Mouse (Mus musculus): ENCODE data around the gene Txnrd2.

Txnrd2 gene

DNA sequence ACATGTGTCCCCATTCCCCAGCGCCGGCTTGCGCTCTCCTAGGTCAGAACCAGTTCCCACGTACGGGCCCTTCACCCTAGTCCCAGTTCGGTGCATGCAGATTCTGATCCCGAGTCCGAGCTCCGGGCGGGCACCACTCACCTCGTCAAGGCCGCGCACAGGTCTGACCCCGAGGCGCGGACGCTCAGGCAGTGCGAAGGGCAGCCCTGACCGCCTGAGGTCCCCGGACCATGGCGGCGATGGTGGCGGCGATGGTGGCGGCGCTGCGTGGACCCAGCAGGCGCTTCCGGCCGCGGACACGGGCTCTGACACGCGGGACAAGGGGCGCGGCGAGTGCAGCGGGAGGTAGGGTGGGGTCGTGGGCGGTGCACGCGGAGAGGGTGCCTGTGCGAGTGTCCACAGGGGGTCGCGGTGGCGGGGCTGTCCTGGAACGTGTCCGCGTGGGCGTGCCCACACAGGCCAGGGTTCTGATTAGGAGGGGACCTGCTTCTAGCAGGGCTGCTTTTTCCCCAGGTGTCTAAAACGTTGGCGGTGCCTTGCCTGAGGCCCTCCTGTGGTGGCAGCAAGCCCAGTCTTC lies at the start of gene Txnrd2:
TSS of gene Txnrd2 (plus strand) at position 170 of the 577 bp plus-strand sequence.
- DNase-seq: peak; percentile 79

DNA sequence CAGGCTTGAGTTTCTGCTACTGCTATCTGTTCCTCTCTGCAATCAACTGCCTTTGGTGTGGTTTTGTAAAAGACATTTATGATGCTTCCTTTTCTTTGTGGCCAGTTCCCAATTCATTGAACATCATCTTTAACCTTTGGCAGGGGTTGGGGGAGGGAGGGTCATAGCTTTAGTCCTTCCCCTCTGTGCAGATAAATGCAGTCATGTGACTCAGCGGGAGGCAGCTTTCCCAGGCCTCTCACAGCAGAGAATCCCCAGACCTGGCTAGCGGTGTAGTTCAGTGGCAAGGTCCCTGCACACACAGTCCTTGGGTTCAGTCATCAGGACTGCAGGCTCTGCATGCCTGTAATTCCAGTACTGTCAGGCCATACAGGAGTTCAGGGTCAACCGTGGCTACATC lies 49.0 kb upstream of the Txnrd2 start:
- no peak for DNase-seq

DNA sequence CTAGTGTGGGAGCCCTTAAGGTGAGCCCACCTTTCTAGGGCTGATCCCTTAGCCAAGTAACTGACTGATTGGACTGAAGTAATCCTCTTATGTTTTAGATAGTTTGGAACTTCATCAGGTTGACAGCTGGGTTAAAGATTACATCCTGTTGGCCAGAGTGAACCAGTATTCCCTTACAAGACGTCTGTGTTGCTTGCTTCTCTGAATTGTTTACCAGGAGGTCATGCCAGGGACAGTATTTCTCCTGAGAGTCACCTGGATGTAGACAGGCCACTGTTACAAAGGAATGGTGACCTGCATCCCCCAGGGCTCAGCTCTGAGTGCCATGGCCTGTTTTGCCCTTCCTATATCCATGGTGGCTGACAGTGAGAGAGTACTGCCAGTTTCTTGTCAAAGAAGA lies 47.7 kb upstream of the Txnrd2 start:
- no peak for DNase-seq

DNA sequence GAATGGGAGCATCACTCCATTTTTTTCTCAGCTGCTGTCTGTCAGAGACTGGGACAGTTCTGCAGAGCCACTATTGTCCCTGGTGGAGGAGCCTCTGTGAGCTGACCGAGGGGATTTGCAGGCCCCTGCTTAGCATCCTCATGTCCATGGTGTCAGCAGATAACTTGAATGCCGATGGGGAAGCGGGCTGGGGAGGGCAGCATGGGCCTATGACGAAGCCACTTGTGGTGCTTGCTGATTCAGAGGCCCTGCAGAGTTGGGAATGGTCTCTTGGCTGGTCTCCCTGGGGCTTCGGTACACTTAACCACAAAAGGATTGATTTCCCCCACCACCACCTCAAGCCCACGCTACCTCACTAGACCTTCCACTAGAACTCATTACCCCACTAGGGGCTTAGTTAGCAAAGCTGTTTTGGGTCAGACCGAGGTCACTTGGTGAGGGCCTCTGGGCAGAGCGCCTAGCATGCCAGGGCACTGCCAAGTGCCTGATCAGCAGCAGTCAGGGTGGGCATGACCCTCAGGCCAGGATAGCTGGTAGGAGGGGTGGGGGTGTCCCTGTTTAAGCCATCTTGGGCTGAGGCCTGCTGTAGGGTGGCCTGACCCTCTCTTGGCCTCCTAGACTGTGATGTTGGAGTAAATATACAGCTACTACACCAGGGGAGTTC lies 46.7 kb upstream of the Txnrd2 start:
- DNase-seq: no peak

DNA sequence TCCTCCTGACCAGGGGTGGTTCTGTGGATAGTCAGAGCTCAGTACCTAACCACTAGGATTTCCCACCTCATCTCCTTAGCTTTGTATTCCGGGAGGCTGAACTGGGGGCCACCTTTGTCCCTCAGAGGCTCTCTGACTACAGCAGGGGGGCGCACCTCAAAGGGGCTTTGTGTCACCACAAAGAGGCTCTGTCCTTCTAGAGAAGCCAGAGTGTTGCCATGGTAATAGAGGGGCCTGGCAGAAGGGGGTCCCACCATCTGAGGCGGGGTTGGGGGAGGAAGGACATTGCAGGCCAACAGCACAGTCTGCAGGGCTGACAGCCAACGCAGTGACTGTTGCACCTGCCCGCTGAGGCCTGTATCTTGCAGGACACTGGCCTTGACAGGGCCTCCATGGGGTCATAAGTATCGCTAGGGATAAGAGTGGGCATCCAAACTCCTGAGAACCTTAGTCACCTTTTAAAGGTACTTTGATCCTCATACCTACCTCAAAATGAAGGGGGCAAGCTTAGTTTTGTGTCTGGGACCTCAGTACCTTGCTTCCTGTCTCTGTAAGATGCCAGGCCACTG lies 45.6 kb upstream of the Txnrd2 start:
- no peak for DNase-seq

DNA sequence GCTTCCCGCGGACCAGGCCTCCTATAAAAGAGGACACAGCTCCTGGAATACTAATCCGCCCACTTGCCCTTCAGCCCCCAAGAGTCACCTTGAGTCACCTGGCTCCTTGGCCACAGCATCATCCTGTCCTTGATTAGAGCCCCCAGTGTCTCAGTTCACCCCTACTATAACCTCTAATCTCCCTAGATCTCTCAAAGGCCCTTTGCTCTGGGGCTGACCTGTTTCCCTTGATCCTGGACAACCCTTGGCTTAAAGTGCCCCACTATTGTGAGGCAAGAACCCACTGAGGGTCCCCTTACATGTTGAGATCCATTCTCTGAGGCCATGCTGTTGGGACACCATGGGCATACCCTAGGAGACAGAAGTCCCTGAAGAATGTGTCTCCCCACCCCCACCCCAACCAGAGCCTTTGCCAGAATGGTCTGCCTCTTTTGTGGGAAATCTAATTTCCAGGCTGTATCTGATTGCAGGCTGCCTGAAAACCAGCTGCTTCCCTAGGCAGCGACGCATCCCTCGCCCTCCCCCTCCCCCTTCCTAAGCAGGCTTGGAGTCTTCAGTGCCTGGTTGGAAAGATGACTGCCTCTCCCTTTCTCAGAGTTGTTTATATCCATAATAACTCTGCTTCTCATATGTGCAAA lies 44.4 kb upstream of the Txnrd2 start:
- peak; percentile 55 for DNase-seq

DNA sequence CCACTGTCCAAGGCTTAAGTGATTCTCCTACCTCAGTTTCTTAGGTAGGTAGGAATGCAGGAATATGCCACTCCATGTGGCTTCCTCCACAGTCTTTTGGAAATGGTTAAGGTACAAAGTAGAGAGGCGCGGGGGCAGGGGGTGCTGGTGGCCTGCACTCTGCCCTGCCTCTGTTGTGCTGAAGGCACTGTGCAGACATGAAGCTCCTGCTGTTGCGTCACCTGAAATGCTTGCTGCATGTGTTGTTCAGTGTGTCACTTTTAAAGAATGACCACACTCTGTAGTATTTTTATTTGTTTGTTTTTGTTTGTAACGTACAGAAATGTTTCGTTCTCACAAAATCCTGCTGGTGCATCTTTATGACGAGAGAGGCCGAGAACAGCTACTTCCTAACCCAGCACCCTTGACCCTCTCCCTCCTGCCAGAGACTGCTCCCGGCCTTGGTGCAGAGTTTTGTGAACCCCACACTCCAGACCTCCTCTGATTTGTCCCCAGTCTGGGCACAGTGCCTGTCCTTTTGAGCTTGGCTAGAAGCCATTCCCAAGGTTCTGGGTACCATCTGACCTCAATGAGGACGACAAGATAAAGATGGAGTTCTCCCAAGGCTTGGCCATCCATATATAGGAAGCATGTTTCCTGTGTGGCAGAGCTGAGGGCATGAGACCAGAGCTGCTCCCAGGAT lies 43.0 kb upstream of the Txnrd2 start:
- no peak for DNase-seq

DNA sequence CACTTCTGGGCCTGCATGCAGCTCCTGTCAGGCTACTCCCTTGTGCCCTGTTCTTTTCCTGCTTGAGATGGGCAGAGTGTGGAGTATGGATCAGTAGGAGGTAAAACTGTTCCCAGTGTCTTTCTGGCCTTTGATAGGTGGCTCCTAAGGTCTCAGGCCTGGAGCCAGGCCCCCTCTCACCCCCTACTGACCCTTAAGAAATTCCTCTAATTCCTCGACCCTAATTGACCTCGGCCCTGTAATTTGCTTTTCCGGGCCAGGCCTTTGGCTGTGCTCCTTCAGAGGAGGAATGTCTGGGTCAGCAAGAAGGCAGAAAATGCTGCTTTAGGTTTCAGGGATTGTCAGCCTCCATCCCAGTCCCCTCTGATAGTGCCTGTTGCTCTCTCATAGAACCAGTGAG lies 42.4 kb upstream of the Txnrd2 start:
- no peak for DNase-seq

DNA sequence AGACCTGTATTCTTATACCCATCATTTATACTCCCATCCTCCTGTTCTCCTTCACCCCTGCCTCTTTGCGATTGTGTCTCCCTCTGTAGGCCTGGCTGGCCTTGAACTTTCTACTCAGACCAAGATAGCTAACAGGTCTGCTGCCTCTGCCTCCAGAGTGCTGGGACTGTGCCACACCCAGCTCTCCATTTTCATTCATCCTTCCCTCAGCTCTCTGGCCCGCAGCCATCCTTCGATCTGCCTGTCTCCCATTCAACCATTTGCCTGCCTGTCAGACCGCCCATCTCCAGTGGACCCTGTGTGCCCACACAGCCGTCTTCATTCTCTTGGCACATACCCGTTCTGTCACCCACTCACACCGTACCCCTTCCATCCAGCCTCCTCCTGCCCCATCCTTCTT lies 42.0 kb upstream of the Txnrd2 start:
- no peak for DNase-seq

DNA sequence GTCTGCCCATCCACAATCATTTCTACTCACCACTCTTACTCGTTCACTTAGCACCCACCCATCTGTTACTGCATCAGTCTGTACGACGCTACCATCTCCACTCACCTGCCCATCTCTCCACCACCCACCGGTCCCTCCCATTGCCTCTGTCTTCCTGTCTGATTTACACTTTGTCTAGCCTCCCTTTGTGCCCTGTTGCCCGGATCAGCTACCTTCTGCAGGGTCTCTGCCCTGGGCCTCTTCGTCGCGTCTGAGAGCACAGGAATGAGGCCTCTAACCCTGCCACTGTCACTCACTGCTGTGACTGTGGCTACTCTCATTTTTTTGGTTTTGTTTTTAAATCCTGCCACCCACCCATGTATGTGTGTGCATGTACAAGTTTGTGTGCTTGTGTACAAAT lies 41.5 kb upstream of the Txnrd2 start:
- no peak for DNase-seq

DNA sequence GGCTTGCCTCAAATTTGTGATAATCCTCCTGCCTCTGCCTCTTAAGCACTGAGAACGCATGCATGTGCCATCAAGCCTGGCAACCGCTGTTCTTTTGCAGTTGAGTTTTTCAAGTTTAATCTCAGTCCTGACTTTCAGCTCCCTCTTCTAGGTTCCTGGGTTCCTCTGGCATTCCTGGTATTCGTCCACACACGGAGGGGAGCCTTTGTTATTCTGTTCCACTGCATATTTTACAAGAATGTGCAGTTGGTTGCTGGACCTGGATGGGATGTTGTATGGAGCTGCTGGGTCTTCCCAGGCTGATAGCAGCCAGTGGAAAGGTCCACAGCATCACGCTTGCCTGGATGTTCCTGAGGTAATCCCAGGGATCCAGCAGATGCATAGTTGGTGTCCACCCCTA lies 40.8 kb upstream of the Txnrd2 start:
- DNase-seq: no peak

DNA sequence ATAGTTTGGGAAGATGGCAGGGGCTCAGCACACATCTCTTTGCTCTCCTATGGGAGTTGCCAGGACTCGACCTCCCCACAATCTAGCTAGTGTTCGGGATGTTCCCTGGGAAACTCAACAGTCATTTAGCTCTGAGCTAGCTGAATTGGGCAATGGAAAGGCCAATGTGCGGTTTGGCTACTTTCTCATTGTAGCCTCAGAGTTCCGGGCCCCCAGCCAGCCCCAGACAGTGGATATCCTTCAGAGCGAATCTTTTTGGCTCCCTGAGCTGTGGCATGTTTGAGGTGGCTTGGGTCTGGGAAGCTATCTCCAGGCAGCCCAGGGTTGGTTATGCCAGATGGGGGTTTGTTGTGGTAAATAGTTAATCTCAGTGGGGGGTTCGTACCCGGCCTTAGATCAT lies 39.7 kb upstream of the Txnrd2 start:
- DNase-seq: peak; percentile 24

DNA sequence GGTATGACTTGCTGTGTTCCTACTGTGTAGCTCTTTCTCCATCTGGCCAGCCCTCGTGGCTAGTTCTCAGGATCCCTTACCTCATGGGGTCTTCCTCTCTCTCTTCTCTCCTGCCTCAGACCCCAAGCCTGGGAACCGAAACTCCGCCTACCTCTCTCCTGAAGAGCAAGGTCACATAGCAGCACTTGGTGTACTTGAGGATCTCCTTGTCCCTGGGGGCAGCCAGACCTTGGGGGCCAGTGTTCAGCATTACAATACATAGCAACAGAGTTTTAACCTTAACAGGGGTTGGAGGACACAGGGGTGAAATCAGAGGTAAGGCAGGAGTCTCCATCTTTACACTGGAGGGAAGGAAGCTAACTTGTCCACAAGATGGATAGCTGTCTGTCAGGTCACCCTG lies 39.2 kb upstream of the Txnrd2 start:
- no peak for DNase-seq

DNA sequence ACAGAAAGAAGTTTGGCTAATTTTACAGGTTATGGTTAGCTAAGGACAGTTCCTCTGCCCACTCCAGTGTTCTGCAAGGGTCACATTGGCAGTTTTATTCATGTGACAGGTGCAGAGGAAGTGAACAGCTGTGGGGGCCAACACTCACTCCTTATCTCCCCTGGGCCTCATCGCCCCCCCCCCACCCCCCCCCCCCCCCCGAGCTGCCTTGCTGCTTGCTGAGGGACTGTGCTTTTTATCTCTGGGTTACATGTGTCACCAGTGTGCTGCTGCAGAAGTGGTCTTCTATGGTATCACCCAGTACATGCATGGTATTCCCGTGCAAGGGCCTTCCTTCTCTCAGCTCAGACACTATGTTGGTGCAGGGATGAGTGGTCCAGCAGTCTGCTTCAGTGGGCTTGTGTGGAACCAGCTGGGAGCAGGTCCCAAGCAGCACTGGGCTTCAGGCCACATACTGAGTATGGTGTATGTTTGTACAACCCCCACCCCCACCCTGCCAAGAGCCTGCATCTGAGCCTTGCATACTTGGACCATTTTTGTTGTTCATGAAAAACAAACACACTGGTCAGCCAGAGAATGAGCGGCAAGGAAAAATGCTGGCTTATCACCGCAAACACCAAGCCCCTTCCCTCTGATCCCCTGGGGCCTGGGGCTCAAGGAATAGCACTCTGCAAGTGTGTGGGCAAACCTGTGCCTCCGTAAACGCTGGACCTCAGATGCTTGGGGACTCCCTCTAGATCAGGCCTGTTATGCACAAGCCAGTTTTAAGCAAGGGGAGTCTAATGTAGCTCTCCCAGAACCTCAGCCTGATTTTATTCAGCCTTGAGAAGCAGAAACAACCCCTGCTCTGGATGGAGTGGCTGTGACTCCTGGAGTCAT lies 38.2 kb upstream of the Txnrd2 start:
- peak; percentile 10 for DNase-seq

DNA sequence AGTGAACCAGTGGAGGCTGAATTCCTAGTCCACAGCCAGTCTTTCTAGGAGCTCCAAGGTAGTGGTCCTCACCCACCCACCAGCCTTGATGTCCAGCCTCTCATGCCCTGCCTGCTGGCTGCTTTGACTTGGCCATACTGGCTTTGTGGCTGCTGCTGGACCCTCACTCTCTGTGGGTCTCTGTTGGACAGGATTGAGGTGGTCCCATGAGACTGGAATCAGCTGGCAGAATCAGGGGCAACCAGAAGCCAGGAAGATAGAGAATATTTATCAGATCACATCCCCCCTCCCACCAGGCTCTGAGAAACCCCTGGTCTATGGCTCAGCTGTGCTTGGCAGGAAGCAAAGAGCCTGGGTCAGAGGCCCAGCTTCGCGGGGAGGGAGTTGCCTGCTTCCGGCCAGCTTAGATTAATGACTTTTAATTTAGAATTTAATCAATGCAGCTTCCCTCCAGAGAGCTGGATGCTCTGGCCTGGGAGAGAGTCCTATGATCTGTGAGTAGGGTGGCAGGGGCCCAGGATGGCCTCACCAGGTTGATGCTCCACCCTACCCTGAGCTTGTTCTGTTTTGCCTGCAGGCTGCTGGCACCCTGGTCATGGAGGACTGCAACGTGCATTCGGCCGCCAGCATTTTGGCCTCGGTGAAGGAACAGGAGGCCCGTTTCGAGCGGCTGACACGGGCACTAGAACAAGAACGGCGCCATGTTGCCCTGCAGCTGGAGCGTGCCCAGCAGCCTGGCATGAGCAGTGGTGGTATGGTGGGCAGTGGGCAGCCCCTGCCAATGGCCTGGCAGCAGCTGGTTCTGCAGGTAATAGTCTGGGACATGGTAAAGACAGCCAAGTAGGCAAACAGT lies 37.4 kb upstream of the Txnrd2 start:
- DNase-seq: peak; percentile 9

DNA sequence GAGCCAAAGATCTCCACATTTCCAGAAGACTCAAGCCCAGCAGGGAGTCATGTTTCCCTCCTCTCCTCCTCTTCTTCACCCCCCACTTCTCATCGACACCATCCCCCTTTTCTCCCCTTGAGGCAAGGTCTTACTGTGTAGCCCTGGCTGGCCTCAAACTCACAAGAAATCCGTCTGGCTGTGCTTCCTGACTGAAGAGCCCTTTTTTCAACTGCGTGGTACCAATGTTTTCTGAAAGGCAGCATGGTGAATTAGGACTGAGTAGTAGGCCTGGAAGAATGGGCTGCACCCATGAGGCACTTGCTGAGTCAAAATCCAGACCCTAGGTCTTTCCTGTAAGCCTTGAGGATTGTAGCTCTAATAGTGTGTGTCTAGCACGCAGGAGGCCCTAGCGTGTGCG lies 35.8 kb upstream of the Txnrd2 start:
- DNase-seq: no peak

DNA sequence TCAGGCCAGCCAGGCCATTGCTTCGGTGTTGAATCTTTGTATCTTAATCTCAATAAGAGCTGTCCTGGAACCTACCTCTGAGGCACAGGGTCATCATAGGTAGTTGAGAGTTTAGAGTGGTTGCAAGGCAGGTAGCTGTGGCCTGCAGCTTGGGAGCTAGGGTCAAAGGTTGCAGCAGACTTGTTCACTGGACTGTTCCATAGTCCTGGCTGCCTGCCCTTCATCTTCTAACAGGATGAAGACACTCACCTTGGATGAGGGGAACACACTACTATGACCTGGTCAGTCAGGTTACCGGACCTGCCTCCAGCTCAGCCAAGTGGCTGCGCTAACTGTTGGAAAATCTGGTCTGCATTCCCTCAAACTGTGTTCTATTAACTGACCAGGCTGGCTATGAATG lies 35.1 kb upstream of the Txnrd2 start:
- no peak for DNase-seq

DNA sequence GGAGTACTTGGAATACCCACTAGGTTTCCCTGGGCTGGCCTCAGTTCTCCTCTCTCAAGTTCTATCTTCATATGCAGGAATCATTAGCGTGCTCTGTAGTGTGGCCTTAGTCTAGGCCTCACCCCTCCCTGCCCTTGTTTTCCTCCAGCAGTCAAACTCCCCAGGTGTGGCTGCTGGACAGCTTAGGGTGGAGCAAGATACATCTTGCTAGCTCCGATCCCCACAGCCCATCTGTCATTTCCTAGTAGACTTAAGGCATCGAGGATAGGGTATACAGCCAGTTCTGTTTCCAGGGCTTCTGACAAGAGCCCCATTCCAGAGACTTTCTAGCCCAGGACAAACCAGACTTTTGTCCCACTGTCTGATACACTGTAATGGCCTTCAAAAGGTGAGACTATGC lies 34.5 kb upstream of the Txnrd2 start:
- no peak for DNase-seq

DNA sequence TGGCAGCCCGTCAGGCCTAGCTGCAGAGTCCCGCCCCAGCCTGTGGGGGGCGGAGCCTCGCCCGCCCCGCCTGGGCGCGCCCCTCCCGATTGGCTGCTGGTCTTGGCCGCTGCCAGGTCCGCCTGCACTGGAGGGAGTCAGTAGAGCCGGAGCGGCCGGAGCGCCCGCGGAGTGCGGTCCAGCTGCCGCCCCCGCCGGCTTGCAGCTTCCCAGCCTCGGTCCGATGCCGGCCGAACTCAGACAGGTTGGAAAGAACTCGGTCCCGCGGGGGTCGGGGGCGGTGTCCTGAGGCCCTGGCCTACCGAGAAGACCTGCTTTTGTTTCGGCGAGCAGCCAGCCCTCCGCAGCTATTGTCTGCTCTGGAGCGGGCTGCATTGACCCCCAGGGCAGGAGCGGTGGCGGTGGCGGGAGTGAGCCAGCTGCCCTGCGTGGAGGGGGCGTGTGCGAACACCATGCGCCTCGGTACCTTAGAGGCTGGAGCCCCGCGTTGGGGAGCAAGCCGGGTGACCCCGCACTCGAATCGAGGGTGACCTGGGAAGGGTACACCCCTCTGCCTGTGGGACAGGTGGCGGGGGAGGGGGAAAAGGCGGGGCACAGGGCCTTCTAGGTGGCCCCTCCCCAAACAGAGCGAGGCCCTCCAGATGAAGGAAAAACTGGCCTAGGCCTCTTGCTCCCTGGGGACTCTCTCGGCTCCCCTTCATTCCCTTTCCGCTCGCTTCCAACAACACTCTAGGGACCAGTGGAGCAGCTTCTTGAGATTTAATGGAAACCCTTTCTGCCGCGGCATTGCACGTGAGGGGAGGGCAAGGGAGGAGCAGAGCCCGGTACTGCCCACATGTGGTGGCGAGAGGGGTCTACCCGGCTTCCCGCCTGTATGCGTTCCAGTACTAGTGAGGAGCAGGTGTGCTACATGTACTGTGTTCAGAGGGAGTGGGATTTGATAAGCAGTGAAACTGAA lies 33.4 kb upstream of the Txnrd2 start:
- peak; percentile 66 for DNase-seq

DNA sequence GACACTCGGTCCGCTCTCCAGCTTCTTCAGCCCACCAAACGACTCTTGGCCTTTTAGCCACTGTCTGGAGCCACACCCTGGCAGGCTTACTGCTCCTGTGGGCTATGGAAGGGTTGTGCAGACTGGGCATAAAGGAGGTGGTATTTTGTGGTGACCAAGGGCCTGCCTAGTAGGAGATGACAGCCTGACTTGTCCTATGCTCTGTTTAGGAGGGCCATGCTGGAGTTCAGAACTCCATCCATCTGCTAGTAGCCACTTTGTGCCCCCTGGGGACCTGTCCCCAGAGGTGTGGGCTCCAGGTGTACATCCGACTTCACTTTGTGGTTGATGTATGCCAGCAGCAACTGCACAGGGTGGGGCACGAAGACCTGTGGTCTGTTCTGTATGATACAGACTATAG lies 32.6 kb upstream of the Txnrd2 start:
- no peak for DNase-seq

DNA sequence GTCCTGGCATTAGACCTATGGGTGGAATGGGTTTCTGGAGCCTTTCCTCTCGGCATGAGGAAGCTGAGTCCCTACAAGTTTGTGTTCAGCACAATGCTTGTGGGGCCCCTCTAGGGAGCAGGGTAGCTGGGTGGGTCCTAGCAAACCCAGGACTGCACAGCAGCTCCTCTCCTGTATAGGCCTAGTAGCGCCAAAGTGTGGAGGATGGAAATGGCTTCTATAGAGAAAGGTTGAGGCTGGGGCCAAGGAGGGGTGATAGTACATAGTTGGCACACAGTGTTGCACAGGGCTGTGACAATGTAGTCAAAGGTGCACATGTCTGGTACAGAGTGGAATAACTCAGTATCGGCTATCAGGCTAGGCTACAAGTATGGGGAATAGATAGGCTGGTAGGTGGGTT lies 32.1 kb upstream of the Txnrd2 start:
- DNase-seq: no peak
